Mouse (Mus musculus) layer of hippocampus, adult 2 months (tissue): ENCODE measurements around the gene Syk. TPM values are rescaled to one million over a fixed set of nuclear protein-coding genes. Genes with fewer than 3 reads are reported as not detected.
A peak's percentile ranks its signal among the peaks of the same experiment; 100 is the strongest.

Experiments
- DNase-seq, 2 experiments: peaks; one replicate each; pipeline ENCODE4 v3.0.0; 2022; ENCODE audit warnings: low spot score in 2 of 2
- H3K27ac ChIP-seq: fragments of 200-600 bp; 2 replicates; pipeline ENCODE4 v1.8.1; 2022
- H3K4me3 ChIP-seq: fragments of 200-600 bp; 2 replicates; pipeline ENCODE4 v1.8.1; 2022; ENCODE audit warnings: mild to moderate bottlenecking
- CTCF ChIP-seq: fragments of 200-600 bp; conservative IDR thresholded peaks from 2 replicates; pipeline ENCODE4 v1.8.1; 2022; ENCODE audit warnings: antibody characterized with exemption, mild to moderate bottlenecking, moderate library complexity
- long read RNA-seq, 2 experiments: library from polyadenylated mRNA; stranded (forward); transcript quantifications; one replicate each; pipeline ENCODE4 v2.0.0; 2021; ENCODE audit warnings: borderline mapping rate in 2 of 2
- total RNA-seq, 2 experiments: library from RNA; stranded (reverse); gene quantifications; 2 replicates each; pipeline ENCODE4 v1.2.3; 2021

Syk gene
- total RNA-seq: 1 to 10 TPM; 3.1 TPM
- long read RNA-seq, experiment 1, partial matches to known transcripts: 0 of 6 reads
- long read RNA-seq, experiment 1, other reads (novel, unspliced or antisense): 6 of 6 reads
- long read RNA-seq, experiment 2, full-length matches to known transcripts: 1 of 5 reads
- long read RNA-seq, experiment 2, partial matches to known transcripts: 1 of 5 reads
- long read RNA-seq, experiment 2, other reads (novel, unspliced or antisense): 3 of 5 reads

DNA sequence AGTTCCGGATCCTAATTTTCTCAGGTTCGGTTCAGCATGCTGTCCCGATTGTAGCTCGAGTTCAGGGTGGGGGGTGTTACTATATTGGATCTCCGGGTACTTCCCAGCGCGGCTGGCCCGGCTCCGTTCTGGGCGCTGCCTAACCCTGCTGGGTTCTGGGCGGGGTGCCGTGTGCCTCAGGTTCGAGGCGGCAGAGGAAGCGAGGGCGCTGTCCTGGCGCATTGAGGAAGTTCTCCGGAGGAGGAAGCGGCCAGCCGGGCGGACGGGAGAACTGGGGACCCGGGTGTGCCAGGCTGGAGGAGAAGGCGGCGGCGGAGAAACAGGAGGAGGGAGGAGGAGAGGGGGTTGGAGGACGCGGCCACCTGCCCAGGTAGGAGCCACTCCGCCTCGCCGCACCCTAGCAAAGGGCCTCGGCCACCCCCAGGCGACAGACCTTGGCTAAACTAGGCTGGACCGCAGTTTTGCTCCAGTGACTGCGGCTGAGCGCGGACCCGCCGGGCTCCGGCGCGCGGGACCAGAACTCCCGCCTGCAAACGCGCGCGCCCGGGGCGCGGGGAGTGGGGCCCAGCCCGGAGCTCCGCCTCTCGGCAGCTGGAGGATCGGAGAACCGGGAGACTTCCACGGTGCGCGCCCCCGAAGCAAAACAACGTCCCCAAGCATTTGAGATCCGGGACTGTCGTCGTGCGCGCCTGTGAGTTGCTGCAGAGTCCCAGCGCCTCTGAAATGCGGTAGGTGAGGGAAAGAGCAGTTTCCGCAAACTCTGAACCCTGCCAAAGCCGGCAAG lies at the start of gene Syk:
TSS of gene Syk (plus strand) at position 296 of the 784 bp plus-strand sequence.
- H3K4me3 ChIP-seq: peak within 1 kb of the TSS; percentile 61
- no peak for TF ChIP-seq CTCF
- peak within 1 kb of the TSS; percentile 20; the same call in 1 of the 2 replicates for H3K27ac ChIP-seq
- DNase-seq: peak; percentile 32 to 33

DNA sequence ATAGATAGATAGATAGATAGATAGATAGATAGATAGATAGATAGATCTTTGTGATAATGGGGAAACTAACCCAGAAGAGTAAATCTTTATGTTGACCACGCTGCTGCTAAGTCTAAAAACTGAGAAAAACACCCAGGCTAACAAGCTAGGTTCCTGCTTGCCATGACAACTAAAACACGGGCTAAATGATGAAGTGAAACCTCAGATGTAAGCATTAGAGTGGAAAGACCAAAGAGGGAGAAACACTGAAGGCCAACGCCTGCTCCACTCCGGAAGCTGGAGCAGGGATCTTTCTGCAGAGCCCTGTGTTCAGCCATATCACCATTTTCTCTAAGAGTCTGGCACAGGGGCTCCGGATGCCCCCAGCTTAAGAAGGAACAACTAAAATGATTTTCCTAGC lies 49.3 kb upstream of the Syk start:
- no peak for TF ChIP-seq CTCF
- no peak for DNase-seq
- no peak overlapping the region for H3K4me3 ChIP-seq
- H3K27ac ChIP-seq: no peak overlapping the region

DNA sequence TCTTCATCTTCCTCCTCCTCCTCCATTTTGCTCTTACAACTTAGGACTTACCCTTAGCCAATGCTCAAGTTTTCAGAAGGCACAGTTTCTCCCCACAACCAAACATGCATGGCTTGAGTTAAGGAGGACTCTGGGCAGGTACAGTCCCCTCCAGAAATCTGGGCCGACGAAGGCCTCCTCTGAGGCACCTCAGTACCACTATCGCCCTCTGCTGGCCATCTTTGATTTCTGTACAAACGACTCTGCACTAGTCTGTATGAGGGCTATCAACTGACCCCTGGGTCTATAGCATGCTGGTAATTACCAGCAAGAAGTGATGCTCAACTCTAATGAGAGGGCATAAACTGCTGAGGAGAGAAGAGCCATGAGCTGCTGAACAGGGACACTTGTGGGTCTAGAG lies 47.4 kb upstream of the Syk start:
- peak; percentile 89 for TF ChIP-seq CTCF
- H3K27ac ChIP-seq: no peak overlapping the region
- peak in 1 of 2 experiments; percentile 76 for DNase-seq
- H3K4me3 ChIP-seq: no peak overlapping the region

GRCm38 (mm10) chr13:52537754-52538587 lies 45.0 kb upstream of the Syk start:
- DNase-seq: no peak
- no peak for TF ChIP-seq CTCF
- no peak overlapping the region for H3K27ac ChIP-seq

GRCm38 (mm10) chr13:52538588-52539116 lies 44.3 kb upstream of the Syk start:
- H3K27ac ChIP-seq: no peak overlapping the region
- DNase-seq: no peak
- TF ChIP-seq CTCF: peak; percentile 47
- no peak overlapping the region for H3K4me3 ChIP-seq

More at GRCm38 (mm10) chr13:52537754-52538587, 45.0 kb upstream of the Syk start:
- no peak overlapping the region for H3K4me3 ChIP-seq

DNA sequence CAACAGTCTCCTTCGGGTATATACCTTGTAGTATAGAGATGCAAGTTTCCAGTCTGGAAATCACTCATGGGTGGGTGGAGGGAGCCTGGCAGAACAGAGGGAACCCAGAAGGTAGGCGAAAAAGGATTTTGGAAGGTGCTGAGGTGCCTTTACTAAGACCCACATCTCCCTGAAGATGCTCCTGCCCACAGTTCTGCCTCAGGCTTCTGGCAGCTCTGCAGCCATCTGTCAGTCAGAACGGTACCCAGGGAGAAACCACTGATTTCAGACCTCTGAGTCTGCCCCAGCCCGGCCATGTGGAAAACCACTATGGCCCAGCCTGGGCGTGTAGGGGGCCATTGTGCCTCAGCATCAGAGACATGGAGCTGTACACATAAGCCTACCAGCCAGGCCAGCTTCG lies 43.5 kb upstream of the Syk start:
- no peak for DNase-seq
- TF ChIP-seq CTCF: no peak

DNA sequence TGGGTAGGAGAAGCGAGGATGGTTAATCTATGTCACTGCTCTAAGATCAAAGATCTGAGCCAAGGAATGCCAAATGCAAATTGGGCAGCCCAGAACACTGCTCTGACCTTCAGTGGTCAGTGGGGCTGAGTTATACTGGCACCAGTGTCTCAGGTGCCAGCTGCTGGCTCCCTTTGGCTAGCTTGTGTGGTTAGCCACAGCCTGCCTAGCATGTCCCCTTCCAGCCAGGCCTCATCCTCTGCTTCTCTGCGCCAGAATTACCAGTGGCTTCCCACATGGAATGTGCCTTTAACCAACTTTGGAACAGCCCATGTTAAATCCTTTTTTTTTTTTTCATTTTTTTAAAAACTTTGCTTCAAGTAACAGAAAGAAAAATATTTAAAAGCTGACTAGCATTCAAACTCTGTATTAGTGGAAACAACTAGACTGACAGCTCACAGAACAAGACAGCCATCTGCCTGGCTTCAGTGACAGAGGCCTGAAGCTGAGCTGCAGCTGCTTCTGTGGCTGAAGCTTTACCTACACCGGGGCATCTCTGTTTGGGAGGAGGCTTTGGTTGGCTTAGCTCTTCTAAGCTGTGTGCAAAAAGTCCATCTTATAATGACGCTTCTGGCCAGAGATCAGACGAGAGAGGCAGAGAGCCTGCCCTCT lies 41.5 kb upstream of the Syk start:
- Histone ChIP-seq H3K27ac (no peak overlapping the region), H3K4me3 (no peak overlapping the region)
- no peak for DNase-seq
- no peak for TF ChIP-seq CTCF

More for the DNA sequence above, 43.5 kb upstream of the Syk start:
- Histone ChIP-seq H3K27ac (no peak overlapping the region), H3K4me3 (no peak overlapping the region)

- DNase-seq: no peak
- Histone ChIP-seq H3K27ac (no peak overlapping the region), H3K4me3 (no peak overlapping the region)
- no peak for TF ChIP-seq CTCF
Observed at GRCm38 (mm10) chr13:52542036-52542526, 40.9 kb upstream of the Syk start.

DNA sequence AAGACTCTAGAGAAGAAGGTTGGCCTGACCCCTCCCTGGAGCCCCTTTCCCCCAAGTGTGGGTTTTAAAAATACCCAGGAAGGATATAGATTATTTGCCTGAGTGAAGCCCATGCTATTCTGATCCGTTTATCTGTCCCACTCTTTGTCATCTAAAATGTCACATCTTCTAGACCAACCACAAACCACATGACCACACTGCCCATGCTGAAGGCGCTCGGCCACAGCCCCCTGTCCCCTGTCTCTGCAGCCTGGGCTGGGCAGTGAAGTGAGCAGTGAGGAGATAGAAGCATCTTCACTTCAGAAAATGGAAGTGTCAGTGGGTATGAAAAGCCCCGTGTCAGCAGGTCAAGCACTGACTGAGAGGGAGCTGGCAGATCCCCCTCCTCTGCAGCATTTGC lies 40.3 kb upstream of the Syk start:
- no peak for TF ChIP-seq CTCF
- Histone ChIP-seq H3K4me3 (no peak overlapping the region), H3K27ac (no peak overlapping the region)
- DNase-seq: no peak

DNA sequence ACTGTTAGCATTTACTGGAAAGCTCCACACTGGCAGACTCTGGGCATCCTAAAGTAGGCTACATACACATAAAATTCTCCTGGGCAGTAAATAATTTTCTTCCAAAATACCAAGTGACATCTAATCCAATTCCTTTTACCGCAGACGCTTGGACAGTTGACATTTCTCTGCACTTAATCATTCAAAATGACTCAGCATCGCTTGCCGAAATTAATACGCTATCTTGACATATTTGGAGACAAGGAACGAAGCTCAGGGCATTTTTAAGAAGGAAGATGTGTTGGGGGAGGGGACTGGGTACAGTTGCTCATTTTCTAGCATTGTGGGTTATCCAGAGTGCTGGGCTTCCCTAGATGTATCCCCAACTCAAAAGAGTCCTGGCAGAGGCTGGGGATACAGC lies 36.7 kb upstream of the Syk start:
- no peak for DNase-seq
- no peak overlapping the region for H3K27ac ChIP-seq
- TF ChIP-seq CTCF: no peak

GRCm38 (mm10) chr13:52550690-52551193 lies 32.2 kb upstream of the Syk start:
- TF ChIP-seq CTCF: no peak

More for the DNA sequence above, 36.7 kb upstream of the Syk start:
- H3K4me3 ChIP-seq: no peak overlapping the region

DNA sequence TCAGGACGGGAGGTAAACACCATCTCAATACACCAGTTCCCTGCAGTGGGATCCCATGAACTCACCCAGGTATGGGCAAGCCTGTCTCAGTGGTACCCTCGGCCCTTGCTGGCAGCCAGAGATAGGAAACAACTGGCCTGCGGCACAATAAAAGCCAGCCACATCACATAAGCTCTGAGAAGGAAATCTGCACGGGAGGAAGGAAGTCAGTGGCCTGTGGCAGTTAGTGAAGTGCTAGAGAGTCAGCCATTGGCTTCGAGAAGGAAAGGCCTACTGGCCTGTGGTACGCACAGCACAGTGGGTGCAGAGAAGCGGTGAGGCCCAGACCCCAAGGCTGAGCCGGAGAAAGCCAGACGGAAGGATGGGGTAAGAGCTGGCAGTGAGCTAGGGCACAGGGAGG lies 31.7 kb upstream of the Syk start:
- TF ChIP-seq CTCF: no peak
- no peak overlapping the region for H3K27ac ChIP-seq
- H3K4me3 ChIP-seq: no peak overlapping the region
- DNase-seq: no peak

More at GRCm38 (mm10) chr13:52550690-52551193, 32.2 kb upstream of the Syk start:
- Histone ChIP-seq H3K27ac (no peak overlapping the region), H3K4me3 (no peak overlapping the region)
- DNase-seq: no peak
